Mouse (Mus musculus) limb, embryonic 13.5 days (tissue): ENCODE measurements around the gene Ttc14. TPM values are rescaled to one million over a fixed set of nuclear protein-coding genes. Genes with fewer than 3 reads are reported as not detected.

ENCODE experiments used
- ATAC-seq: fragments of 200-750 bp; cut with Nextera tagmentation; 2 replicates; pipeline ENCODE4 v1.8.0; 2017; ENCODE audit warnings: low read depth, moderate number of reproducible peaks, moderate TSS enrichment; ENCODE audit not compliant: low FRiP score
- H3K27ac ChIP-seq: fragments of 300-500 bp; sonication (generic); 2 replicates; pipeline ENCODE4 v1.5.1; 2015; ENCODE audit warnings: inconsistent platforms, mild to moderate bottlenecking, moderate library complexity
- H3K27me3 ChIP-seq: fragments of 300-500 bp; sonication (generic); 2 replicates; pipeline ENCODE4 v1.6.1; 2015; ENCODE audit warnings: mild to moderate bottlenecking, inconsistent platforms
- H3K36me3 ChIP-seq: fragments of 300-500 bp; sonication (generic); 2 replicates; pipeline ENCODE4 v1.6.1; 2015; ENCODE audit warnings: inconsistent platforms, mild to moderate bottlenecking, moderate library complexity
- H3K4me1 ChIP-seq: fragments of 300-500 bp; sonication (generic); 2 replicates; pipeline ENCODE4 v1.6.1; 2015; ENCODE audit warnings: inconsistent platforms
- H3K4me2 ChIP-seq: fragments of 300-500 bp; sonication (generic); replicated peaks from 2 replicates; pipeline ENCODE4 v1.6.1; 2015; ENCODE audit warnings: inconsistent platforms, mild to moderate bottlenecking, moderate library complexity
- H3K4me3 ChIP-seq: fragments of 300-500 bp; sonication (generic); 2 replicates; pipeline ENCODE4 v1.5.1; 2015; ENCODE audit warnings: moderate library complexity, mild to moderate bottlenecking, inconsistent platforms
- H3K9ac ChIP-seq: fragments of 300-500 bp; sonication (generic); 2 replicates; pipeline ENCODE4 v1.6.1; 2015; ENCODE audit warnings: mild to moderate bottlenecking, inconsistent platforms
- H3K9me3 ChIP-seq: fragments of 300-500 bp; sonication (generic); 2 replicates; pipeline ENCODE4 v1.6.1; 2016; ENCODE audit warnings: inconsistent platforms
- WGBS: fragments of 180-500 bp; shearing (Covaris S2); methylation state at CpG from one replicate; pipeline ENCODE4 v1.1.7; 2015; 5-methylcytosine and 5-hydroxymethylcytosine counted together
- polyA plus RNA-seq: library from polyadenylated mRNA; unstranded; fragments of >200 nt; fragmentation: Nextera tagmentation; extraction: Ambion mirVana; gene quantifications from 2 replicates; pipeline ENCODE4 v1.2.1, GENCODE M21; 2015

The Ttc14 gene
- polyA plus RNA-seq = 84.9 and 85.2 TPM in 2 replicates

GRCm38 (mm10) chr3:33799617-33800512 is at the start of gene Ttc14:
Gene Ttc14, plus strand, starts transcription at chr3:33799832.
- Histone ChIP-seq H3K27me3 (no peaks in the 10 kb centered on the region), H3K4me3 (peak within 1 kb of the TSS; percentile 97), H3K4me2 (peak within 1 kb of the TSS; percentile 68), H3K9me3 (no peaks in the 10 kb centered on the region), H3K36me3 (peaks cover 10% of the 10 kb centered on the region), H3K4me1 (peaks cover 14% of the 10 kb centered on the region), H3K27ac (peak within 1 kb of the TSS; percentile 98), H3K9ac (peak within 1 kb of the TSS; percentile 97)
- WGBS = under 1% methylated on average over 89 of the region's 90 CpGs
- ATAC-seq = peak; percentile 99

DNA sequence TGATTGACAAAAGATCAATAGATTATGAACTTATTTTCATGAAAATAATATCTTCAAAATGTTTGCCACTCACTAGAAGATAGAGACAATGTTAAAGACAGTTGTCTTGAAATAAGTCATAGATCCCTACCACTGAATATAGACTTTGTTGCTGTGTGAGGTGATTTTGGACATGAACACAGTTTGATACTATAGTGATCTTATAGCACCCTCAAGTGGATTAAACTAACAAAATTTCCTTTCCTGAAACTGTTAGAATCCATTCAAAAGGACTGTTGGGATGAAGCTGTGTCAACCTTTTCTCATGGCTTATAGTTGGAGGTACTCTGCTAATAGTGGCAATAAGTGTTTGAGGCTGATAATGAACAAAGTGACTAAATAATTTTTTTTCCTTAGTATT is 8.7 kb upstream of the Ttc14 start:
- Histone ChIP-seq H3K27me3 (0 out of 2 replicates have a peak, but pooled peaks cover 3% of the 10 kb centered on the region), H3K36me3 (no peaks in the 10 kb centered on the region), H3K4me2 (no peak overlapping the region), H3K9me3 (no peaks in the 10 kb centered on the region), H3K27ac (no peak overlapping the region), H3K4me1 (no peaks in the 10 kb centered on the region), H3K9ac (no peak overlapping the region), H3K4me3 (no peak overlapping the region)
- ATAC-seq = no peak; the same call in 1 of the 2 replicates

GRCm38 (mm10) chr3:33800513-33800820 is 835 bp downstream of the Ttc14 start:
- peak; percentile 7; the same call in 1 of the 2 replicates for ATAC-seq
- Histone ChIP-seq H3K4me3 (peak overlapping the region; percentile 97), H3K9me3 (no peaks in the 10 kb centered on the region), H3K27me3 (no peaks in the 10 kb centered on the region), H3K9ac (peak overlapping the region; percentile 97), H3K36me3 (peaks cover 14% of the 10 kb centered on the region), H3K4me2 (peak overlapping the region; percentile 64), H3K27ac (peak overlapping the region; percentile 98), H3K4me1 (peaks cover 14% of the 10 kb centered on the region)
- under 1% methylated on average over 16 of the region's 16 CpGs for WGBS

- WGBS = 76% methylated on average over 1 of the region's 1 CpGs
- Histone ChIP-seq H3K27ac (no peak overlapping the region), H3K27me3 (no peaks in the 10 kb centered on the region), H3K4me2 (no peak overlapping the region), H3K36me3 (peaks cover 51% of the 10 kb centered on the region), H3K9me3 (no peaks in the 10 kb centered on the region), H3K4me1 (no peaks in the 10 kb centered on the region), H3K9ac (no peak overlapping the region), H3K4me3 (no peak overlapping the region)
- no peak for ATAC-seq
Observed at GRCm38 (mm10) chr3:33807151-33807550, 7.5 kb downstream of the Ttc14 start.

- Histone ChIP-seq H3K36me3 (no peaks in the 10 kb centered on the region), H3K4me3 (no peak overlapping the region), H3K4me1 (no peaks in the 10 kb centered on the region), H3K9ac (no peak overlapping the region), H3K27me3 (no peaks in the 10 kb centered on the region), H3K4me2 (no peak overlapping the region), H3K9me3 (no peaks in the 10 kb centered on the region), H3K27ac (no peak overlapping the region)
- WGBS = 46% methylated on average over 9 of the region's 9 CpGs
- 0 out of 2 replicates have a peak, but pooled peaks have one; percentile 66 for ATAC-seq
Observed at GRCm38 (mm10) chr3:33824135-33824946, 24.7 kb downstream of the Ttc14 start.

DNA sequence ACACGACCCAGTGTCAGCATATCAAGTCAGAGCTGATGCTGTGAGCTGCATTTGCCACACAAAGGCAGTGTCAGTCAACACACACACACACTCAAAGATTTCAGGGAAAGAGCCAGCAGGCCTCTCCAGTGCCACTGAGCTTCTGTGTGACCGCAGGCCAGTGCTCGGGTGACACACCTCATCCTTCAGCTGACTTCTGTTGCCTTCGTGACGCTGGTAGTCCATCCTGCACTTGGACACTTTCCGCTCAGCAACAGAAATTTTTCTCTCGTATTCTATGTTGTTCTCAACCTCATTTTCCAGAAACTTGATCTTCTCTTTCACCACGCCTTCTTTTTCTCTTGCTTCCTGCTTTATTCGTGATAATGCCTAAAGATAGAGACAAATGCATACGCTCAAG is 32.7 kb downstream of the Ttc14 start:
- no peaks in the 10 kb centered on the region for H3K4me1 ChIP-seq
- H3K36me3 ChIP-seq = no peaks in the 10 kb centered on the region
- H3K4me2 ChIP-seq = no peak overlapping the region
- no peak overlapping the region for H3K27ac ChIP-seq
- no peaks in the 10 kb centered on the region for H3K27me3 ChIP-seq
- 87% methylated on average over 10 of the region's 10 CpGs for WGBS
- H3K9ac ChIP-seq = no peak overlapping the region
- ATAC-seq = no peak
- no peaks in the 10 kb centered on the region for H3K9me3 ChIP-seq
- H3K4me3 ChIP-seq = no peak overlapping the region

- Histone ChIP-seq H3K4me1 (no peaks in the 10 kb centered on the region), H3K9me3 (no peaks in the 10 kb centered on the region), H3K4me3 (no peak overlapping the region), H3K27me3 (no peaks in the 10 kb centered on the region), H3K36me3 (no peaks in the 10 kb centered on the region), H3K9ac (no peak overlapping the region), H3K4me2 (no peak overlapping the region), H3K27ac (no peak overlapping the region)
- 92% methylated on average over 13 of the region's 13 CpGs for WGBS
- ATAC-seq = no peak
Observed at GRCm38 (mm10) chr3:33836576-33836975, 36.9 kb downstream of the Ttc14 start.

DNA sequence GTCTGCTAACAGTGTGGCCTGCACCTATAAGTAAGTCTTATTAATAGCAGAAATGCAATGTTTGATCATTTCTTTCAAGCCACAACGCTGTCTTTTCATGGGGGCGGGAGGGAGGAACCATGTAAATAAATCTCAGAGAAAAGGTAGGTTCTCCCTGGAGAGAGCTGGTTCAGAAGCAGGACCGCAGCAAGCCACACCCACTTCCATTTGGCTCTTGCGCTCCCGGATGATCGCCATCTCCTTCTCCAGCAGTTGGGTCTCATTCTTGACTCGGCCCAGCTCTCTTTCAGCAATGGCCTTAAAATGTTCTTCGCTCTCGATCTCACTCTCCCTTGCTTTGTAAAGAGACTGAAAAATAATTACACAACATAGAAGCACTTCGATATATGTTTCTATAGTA is 39.2 kb downstream of the Ttc14 start:
- peak overlapping the region; percentile 36 for H3K4me2 ChIP-seq
- H3K27ac ChIP-seq = no peak overlapping the region
- no peaks in the 10 kb centered on the region for H3K36me3 ChIP-seq
- H3K27me3 ChIP-seq = no peaks in the 10 kb centered on the region
- WGBS = 49% methylated on average over 10 of the region's 10 CpGs
- H3K4me1 ChIP-seq = peaks cover 4% of the 10 kb centered on the region
- ATAC-seq = no peak
- H3K4me3 ChIP-seq = 0 out of 2 replicates have a peak overlapping the region, but pooled peaks have one; percentile 5
- H3K9ac ChIP-seq = no peak overlapping the region
- H3K9me3 ChIP-seq = no peaks in the 10 kb centered on the region

- Histone ChIP-seq H3K9me3 (no peaks in the 10 kb centered on the region), H3K36me3 (no peaks in the 10 kb centered on the region), H3K27ac (no peak within 1 kb of the TSS), H3K4me1 (peaks cover 4% of the 10 kb centered on the region), H3K4me2 (peak within 1 kb of the TSS; percentile 75), H3K27me3 (no peaks in the 10 kb centered on the region), H3K4me3 (peak within 1 kb of the TSS; percentile 56), H3K9ac (peak within 1 kb of the TSS; percentile 73)
- peak; percentile 96 for ATAC-seq
- WGBS = 8% methylated on average over 26 of the region's 26 CpGs
Observed at GRCm38 (mm10) chr3:33843801-33844632, 44.4 kb downstream of the Ttc14 start, which contains the start of gene Ccdc39. Gene Ccdc39, minus strand, starts transcription at chr3:33844310.

GRCm38 (mm10) chr3:33846639-33847038 is 47.0 kb downstream of the Ttc14 start:
- H3K27ac ChIP-seq = no peak overlapping the region
- WGBS = 78% methylated on average over 6 of the region's 6 CpGs
- no peaks in the 10 kb centered on the region for H3K27me3 ChIP-seq
- H3K4me3 ChIP-seq = no peak overlapping the region
- H3K9me3 ChIP-seq = no peaks in the 10 kb centered on the region
- no peaks in the 10 kb centered on the region for H3K36me3 ChIP-seq
- H3K4me1 ChIP-seq = peaks cover 4% of the 10 kb centered on the region
- no peak overlapping the region for H3K4me2 ChIP-seq
- H3K9ac ChIP-seq = no peak overlapping the region
- ATAC-seq = no peak

GRCm38 (mm10) chr3:33850856-33851255 is 51.2 kb downstream of the Ttc14 start:
- no peak overlapping the region for H3K4me3 ChIP-seq
- H3K4me1 ChIP-seq = no peaks in the 10 kb centered on the region

More at GRCm38 (mm10) chr3:33850856-33851255, 51.2 kb downstream of the Ttc14 start:
- Histone ChIP-seq H3K36me3 (no peaks in the 10 kb centered on the region), H3K9me3 (no peaks in the 10 kb centered on the region), H3K4me2 (no peak overlapping the region), H3K9ac (no peak overlapping the region), H3K27ac (no peak overlapping the region), H3K27me3 (no peaks in the 10 kb centered on the region)
- no peak for ATAC-seq
- WGBS = 94% methylated on average over 4 of the region's 4 CpGs
